Mouse (Mus musculus): ENCODE results near the gene Il21r. TPM values are rescaled to one million over a fixed set of nuclear protein-coding genes. Genes with fewer than 3 reads are reported as not detected.
A peak's percentile ranks its signal among the peaks of the same experiment; 100 is the strongest.

Gene Il21r
- polyA plus RNA-seq, 1 experiment, result 0.64 TPM

DNA sequence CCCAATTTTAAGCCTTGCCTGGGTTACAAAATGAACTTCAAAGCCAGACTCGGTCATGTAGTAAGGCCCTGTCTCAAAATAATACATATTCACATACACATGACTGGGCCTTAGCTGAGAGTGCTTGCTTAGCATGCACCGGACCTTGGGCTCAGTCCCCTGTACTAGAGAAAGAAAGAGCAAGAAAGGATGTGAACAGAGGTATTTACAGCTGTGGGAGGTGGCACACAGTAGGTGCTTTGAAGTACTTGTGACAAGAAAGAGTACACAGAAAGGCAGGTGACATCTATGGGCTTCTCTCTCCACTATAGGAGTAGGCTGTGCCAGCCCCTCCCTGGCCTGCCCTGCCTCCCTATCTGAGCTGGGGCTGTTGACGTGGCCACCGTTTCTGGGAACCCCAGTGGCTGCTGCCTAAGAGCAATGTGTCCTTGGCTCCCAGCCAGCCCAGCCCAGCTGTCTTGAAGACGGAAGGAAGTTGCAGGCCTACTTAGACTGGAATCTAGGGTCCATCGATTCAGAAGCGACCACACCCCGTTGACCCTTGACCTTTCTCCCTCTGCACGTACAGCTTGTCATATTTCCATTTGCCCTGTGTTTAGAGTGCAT lies 42.0 kb upstream of the Il21r start:
- DNase-seq (ENCODE audit: low read depth), result peak; percentile 55
- no peak for TF ChIP-seq POLR2A (IDR thresholded peaks at IDR 0.05; ENCODE audit: borderline replicate concordance, extremely low read depth, insufficient read depth, insufficient read length, poor library complexity, severe bottlenecking)
- TF ChIP-seq CTCF (IDR thresholded peaks at IDR 0.05; ENCODE audit: borderline replicate concordance, extremely low read depth, insufficient read depth, insufficient read length), result no peak

DNA sequence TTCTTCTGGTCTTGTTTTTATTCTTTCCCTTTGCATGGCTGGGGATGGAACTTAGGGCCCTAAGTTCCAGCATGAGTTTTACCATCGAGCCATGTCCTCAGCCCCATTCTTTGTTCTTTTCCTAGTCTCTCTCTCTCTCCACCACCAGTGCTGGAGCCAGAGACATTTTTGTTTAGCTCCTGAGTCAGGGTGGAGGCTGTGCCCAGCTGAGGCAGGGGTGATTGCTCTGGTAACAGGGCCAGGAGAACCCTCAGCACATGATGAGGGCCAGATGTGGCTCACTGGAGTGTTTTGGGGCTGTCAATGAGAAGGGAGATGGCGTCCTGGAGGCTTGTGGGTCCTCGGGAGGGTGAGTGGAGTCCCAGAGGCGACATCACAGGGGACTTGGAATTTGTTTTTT lies 40.8 kb upstream of the Il21r start:
- TF ChIP-seq POLR2A (IDR thresholded peaks at IDR 0.05; ENCODE audit: borderline replicate concordance, extremely low read depth, insufficient read depth, insufficient read length, poor library complexity, severe bottlenecking) (no peak), CTCF (IDR thresholded peaks at IDR 0.05; ENCODE audit: borderline replicate concordance, extremely low read depth, insufficient read depth, insufficient read length) (no peak)
- DNase-seq (ENCODE audit: low read depth), result no peak

DNA sequence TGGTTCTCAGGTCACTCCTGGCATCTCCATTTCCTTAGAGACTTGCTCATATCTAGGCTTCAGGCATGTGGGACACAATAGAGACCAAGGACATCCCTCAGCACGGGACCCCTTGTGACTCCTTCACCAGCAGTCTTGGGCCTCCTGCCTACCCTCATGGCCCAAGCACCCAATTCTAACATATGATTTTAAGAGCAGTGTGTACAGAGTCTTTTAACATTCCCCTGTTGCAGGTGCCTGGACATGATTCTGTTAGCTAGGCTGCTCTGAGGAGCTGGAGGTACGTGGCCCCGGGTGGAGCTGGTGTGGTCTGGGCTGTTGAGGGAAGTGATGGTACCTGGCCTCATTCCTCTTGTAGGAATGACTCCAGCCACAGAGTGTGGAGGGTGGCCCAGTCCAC lies 40.1 kb upstream of the Il21r start:
- TF ChIP-seq POLR2A (IDR thresholded peaks at IDR 0.05; ENCODE audit: borderline replicate concordance, extremely low read depth, insufficient read depth, insufficient read length, poor library complexity, severe bottlenecking) (no peak), CTCF (IDR thresholded peaks at IDR 0.05; ENCODE audit: borderline replicate concordance, extremely low read depth, insufficient read depth, insufficient read length) (no peak)
- DNase-seq (ENCODE audit: low read depth), result no peak

DNA sequence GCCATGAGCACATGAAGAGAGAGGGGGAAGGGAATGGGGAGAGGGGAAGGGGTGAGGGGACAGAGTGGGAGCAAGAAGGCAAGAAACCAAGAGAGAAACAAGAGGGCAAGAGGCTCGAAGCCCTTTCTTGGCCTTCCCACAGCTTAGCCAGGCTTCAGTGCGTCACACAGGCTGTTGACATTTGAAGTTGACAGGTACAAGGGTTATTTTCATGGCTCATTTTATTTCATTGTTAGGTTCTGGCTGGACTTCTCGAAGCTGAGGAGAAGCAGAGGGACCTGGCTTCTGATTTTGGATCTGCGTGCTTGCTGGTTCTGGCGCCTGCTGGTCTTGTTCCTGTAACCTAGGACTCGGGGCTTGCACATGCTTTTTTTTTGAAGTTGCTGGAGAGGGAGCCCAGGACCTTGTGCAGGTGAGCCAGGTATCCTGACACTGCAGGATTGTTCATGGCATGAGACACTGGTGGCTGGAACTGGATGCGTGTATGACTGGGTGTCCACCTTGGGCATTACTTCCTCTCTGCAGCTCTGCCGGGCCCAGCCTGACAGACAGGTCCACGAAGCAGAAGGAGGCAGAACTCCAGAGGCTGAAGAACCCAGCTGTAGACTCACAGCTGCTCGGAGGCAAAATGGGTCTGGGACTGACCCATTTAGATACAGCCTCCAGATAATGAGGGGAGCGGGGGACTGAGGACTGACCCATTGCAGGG lies 38.8 kb upstream of the Il21r start:
- TF ChIP-seq CTCF (IDR thresholded peaks at IDR 0.05; ENCODE audit: borderline replicate concordance, extremely low read depth, insufficient read depth, insufficient read length), result no peak
- no peak for TF ChIP-seq POLR2A (IDR thresholded peaks at IDR 0.05; ENCODE audit: borderline replicate concordance, extremely low read depth, insufficient read depth, insufficient read length, poor library complexity, severe bottlenecking)
- DNase-seq (ENCODE audit: low read depth), result no peak

DNA sequence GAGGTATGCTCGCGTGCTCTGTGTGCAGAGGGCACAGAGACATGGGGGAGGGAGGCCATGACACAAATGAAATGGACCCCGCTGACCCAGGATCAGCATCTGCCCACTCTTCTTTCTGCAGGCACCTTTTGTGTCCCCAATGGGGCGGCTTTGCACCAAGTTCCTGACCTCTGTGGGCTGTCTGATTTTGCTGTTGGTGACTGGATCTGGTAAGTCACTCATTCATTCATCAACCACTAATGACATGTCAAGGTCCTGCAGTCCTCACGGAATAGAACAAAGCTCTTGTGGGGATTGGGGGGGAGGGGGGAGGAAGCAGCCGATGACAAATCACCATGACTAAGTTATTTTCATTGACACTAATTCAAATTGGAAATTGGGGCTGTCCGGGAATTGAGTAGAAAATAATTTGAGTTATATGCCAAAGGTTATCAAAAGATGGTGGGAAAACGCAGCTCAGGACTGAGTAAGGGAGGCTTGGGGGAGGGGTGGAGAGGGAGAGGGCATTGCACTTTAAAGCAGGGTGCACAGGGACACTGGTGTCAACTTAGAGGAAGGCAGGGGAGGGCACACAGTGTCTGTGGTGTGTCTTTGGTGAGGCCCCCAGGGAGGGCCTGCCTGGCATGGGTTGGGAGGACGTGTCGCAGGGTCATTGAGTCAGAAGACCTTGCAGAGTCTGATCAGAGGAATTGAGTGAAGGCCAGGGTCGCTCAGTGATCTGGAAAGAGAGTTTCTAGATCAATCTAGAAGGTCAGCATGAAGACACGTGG lies 37.5 kb upstream of the Il21r start:
- no peak for DNase-seq (ENCODE audit: low read depth)
- TF ChIP-seq POLR2A (IDR thresholded peaks at IDR 0.05; ENCODE audit: borderline replicate concordance, extremely low read depth, insufficient read depth, insufficient read length, poor library complexity, severe bottlenecking) (no peak), CTCF (IDR thresholded peaks at IDR 0.05; ENCODE audit: borderline replicate concordance, extremely low read depth, insufficient read depth, insufficient read length) (no peak)

DNA sequence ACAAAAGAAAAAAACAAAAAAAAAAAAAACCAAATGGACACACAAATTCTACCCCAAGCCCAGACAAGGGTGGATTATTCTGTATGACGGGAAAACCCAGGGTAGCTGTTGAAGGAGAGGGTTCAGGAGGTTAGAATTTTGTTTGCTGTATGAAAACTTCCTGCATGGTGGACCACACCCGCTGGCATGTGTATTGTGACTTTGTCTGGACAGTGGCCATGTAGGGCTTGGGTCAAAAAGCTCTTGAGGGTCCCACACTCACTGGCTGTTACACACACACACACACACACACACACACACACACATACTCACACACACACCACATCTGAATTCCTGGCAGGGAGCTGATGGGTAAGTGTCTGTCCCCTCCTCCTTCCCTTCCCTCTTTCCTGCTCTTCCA lies 36.8 kb upstream of the Il21r start:
- no peak for DNase-seq (ENCODE audit: low read depth)
- TF ChIP-seq POLR2A (IDR thresholded peaks at IDR 0.05; ENCODE audit: borderline replicate concordance, extremely low read depth, insufficient read depth, insufficient read length, poor library complexity, severe bottlenecking) (no peak), CTCF (IDR thresholded peaks at IDR 0.05; ENCODE audit: borderline replicate concordance, extremely low read depth, insufficient read depth, insufficient read length) (no peak)

DNA sequence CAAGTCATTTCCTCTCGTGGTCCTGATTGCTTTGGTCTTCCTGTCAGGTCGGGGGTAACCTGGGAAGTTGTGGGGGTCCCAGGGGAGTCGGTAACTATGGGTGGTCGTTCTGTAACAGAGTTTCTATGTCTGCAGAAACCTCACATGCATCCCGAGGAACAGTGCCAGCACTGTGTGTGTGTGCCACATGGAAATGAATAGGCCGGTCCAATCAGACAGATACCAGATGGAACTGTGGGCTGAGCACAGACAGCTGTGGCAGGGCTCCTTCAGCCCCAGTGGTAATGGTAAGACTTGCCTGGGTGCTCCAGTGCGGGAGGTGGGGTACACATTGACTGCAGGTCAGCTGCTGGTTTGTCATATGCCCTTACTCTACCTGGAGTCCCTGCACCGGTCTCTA lies 34.3 kb upstream of the Il21r start:
- TF ChIP-seq CTCF (IDR thresholded peaks at IDR 0.05; ENCODE audit: borderline replicate concordance, extremely low read depth, insufficient read depth, insufficient read length), result no peak
- TF ChIP-seq POLR2A (IDR thresholded peaks at IDR 0.05; ENCODE audit: borderline replicate concordance, extremely low read depth, insufficient read depth, insufficient read length, poor library complexity, severe bottlenecking), result no peak
- DNase-seq (ENCODE audit: low read depth), result peak; percentile 31

DNA sequence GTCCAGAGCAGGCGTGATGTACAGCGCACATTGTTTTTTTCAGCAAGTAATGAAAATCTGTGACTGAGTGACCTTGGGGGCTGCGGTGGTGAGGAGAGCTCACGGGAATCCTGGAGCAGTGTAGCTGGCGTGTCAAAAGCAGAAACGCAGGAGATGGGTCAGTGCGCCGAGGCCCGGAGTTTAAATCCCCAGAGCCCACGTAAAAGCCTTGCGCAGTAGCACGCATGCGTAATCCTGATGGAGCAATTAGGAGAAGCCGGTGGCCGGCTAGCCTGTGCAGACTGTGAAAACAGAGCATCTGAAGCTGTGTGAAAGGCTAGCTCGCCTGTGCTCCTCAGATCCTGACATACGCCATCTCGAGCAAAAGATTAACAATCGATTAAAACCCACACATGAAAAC lies 31.3 kb upstream of the Il21r start:
- peak; percentile 43 for DNase-seq (ENCODE audit: low read depth)

DNA sequence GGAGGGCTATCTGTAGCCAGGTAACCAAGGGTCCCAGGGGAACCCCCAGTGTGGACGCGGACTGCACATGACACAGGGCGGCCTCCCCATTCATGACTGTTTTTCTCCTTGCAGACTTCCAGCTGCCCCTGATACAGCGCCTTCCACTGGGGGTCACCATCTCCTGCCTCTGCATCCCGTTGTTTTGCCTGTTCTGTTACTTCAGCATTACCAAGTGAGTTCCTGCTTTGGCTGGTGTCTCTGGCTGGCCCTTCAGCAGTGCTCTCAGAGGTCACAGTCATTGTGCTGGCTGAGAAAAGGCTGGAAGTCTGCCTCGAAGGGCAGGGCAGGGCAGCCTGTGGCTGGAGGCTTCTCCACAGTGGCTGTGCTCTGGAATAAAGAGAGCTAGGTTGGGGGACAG lies 30.5 kb upstream of the Il21r start:
- no peak for DNase-seq (ENCODE audit: low read depth)
- TF ChIP-seq POLR2A (IDR thresholded peaks at IDR 0.05; ENCODE audit: borderline replicate concordance, extremely low read depth, insufficient read depth, insufficient read length, poor library complexity, severe bottlenecking) (no peak), CTCF (IDR thresholded peaks at IDR 0.05; ENCODE audit: borderline replicate concordance, extremely low read depth, insufficient read depth, insufficient read length) (no peak)

More for the DNA sequence above, 31.3 kb upstream of the Il21r start:
- no peak for TF ChIP-seq POLR2A (IDR thresholded peaks at IDR 0.05; ENCODE audit: borderline replicate concordance, extremely low read depth, insufficient read depth, insufficient read length, poor library complexity, severe bottlenecking)
- no peak for TF ChIP-seq CTCF (IDR thresholded peaks at IDR 0.05; ENCODE audit: borderline replicate concordance, extremely low read depth, insufficient read depth, insufficient read length)

DNA sequence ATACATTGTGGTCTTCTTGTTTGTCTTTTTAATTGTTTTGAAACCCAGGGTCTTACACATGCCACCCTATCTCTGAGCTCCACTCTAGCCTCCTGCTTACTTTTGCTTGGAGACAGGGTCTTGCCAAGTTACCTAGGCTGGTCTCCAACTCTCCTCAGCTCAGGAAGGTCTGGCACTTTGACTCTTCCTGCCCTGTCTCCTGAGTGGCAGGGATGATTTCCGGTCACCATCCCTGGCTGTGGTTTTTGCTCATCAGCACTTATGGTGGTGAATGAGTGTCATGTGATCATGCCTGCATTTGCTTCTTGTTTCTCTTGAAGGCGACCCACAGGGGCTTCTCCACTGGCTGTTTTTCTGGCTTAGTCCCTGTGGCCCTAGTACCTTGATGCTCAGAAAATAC lies 29.4 kb upstream of the Il21r start:
- no peak for DNase-seq (ENCODE audit: low read depth)
- no peak for TF ChIP-seq CTCF (IDR thresholded peaks at IDR 0.05; ENCODE audit: borderline replicate concordance, extremely low read depth, insufficient read depth, insufficient read length)
- TF ChIP-seq POLR2A (IDR thresholded peaks at IDR 0.05; ENCODE audit: borderline replicate concordance, extremely low read depth, insufficient read depth, insufficient read length, poor library complexity, severe bottlenecking), result no peak

DNA sequence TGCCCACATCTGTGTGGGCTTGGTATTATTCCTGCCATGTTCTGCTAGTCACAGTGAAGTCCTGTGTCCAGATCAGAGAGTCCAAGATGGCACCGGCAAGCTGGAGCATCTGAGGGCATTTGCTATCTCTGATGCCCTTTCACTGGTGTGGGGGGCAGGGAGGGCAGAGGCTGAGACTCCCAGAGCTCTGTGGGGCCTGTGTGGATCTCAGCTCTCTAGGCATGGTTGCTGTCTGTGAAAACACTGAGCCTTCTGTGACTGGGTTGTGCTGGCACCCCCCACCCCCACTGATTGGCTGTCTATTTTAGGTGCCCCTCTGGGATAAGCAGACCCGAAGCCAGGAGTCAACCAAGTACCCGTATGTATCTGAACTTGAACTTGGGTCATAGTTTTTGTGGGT lies 28.4 kb upstream of the Il21r start:
- no peak for DNase-seq (ENCODE audit: low read depth)

More for the DNA sequence above, 28.4 kb upstream of the Il21r start:
- TF ChIP-seq CTCF (IDR thresholded peaks at IDR 0.05; ENCODE audit: borderline replicate concordance, extremely low read depth, insufficient read depth, insufficient read length) (no peak), POLR2A (IDR thresholded peaks at IDR 0.05; ENCODE audit: borderline replicate concordance, extremely low read depth, insufficient read depth, insufficient read length, poor library complexity, severe bottlenecking) (no peak)

Measured in brain, embryonic 14.5 days (tissue).